Mouse (Mus musculus): ENCODE results near the gene Dock4. TPM values are rescaled to one million over a fixed set of nuclear protein-coding genes. Genes with fewer than 3 reads are reported as not detected.

The Dock4 gene
- total RNA-seq, 2 experiments from 2014 or later, result 86.1 to 86.3 TPM

DNA sequence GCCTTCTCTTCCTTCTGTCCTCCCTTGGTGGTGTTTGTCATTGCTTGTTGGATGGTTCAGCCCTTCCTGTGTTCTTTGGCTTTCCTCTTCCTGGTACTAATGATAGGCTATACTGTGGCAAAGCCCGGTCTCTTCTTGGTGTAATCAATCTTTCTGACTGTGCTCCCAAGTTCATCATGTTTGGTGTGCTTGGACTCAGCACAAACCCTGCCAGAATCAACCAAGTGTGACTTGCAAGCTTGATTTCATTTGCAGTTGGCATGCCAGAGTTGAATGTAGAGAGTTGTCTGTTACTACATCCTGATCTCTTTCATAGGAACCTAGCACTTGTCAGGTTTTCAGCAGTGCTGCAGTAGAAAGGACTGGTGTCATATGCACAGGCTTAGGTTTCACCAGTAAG is 106.4 kb downstream of the Dock4 start:
- DNase-seq (ENCODE audit: low spot score in 2 of 2), result no peak
- intact Hi-C loops (cut with DNase I), result no loop called here

DNA sequence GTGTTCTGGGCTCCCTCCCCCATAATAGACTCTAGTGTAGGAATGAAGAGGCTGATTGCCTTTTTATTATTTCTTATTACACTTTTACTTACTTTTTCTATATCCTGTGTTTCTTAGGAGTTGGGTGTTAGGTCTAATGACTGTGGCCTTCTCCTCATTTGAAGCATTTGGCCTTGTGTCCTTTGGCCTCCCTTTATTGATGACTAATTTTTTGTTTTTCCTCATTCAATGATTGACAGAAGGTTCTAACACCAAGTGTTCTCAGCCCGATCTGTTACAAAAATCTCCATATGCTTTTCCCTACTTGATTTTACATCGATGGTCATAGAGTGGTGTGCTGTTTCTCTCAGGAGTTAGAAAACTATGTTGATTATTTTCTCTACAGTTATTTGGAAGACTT is 108.2 kb downstream of the Dock4 start:
- intact Hi-C loops (cut with DNase I), result no loop called here
- no peak for DNase-seq (ENCODE audit: low spot score in 2 of 2)

DNA sequence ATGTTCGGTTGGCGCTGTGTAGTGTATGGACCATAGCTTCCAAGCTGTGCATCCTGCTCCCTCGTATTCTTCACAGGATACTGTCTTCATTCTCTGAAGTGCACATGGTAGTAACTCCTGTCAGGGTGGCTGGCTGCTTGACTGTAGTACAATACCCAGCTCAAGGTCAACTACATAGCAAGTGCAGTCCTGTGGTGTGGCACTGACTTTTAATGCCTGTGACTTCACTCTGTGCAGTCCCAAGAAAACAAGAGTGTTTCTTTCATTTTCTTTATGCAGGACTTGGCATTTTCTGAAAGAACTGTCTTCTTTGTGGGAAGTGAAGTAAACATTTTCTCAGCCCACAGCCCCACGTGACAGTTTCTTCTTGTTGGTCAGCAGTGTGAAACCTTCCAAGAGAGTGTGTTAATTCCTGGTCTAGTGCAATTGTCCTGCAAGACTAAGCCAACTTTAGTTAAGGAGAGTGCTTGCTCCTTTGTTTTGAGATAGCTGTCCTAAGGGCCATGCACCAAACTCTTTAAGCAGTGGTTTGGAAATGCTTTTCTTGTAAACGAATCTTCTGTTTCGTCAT is 109.3 kb downstream of the Dock4 start:
- intact Hi-C loops (cut with DNase I), result no loop called here

DNA sequence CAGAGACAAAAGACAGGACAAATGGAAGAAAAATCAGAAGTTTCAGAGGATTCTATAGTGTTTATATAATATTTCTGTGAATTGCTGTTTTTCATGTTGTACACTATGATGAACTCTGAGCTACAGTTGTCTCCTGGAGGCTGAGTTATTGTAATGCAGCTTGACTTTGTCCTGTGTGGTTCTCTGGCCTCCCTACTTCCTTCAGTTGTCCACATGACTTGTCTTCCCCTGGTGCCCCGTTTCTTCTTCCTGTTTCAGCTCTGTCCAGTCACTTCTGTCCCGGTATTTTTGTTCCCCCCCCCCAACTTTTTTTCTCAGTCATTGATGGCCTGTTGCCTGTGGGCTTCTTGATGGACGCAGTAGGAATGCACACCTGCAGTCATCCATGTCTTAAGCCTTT is 112.8 kb downstream of the Dock4 start:
- no peak for DNase-seq (ENCODE audit: low spot score in 2 of 2)
- intact Hi-C loops (cut with DNase I), result no loop called here

More for the DNA sequence above, 109.3 kb downstream of the Dock4 start:
- DNase-seq (ENCODE audit: low spot score in 2 of 2), result no peak

DNA sequence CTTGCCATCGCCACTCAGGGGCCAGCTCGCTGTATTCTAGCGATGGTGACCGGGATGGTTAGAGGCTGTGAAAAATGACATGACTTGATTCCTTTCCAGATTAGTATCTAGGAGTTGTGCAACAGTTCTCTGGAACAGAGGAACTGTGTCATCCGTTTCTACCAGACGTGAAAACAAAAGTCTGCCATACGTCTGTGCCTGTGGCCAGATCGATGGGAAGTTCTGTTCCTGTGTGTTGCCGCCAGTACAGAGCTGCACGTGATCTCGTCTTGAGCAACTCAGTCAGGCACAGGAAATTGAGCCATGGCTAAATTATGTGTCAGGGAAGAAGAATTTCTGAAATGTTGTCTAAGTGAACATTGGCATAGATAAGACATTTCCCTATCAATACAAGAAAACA is 113.4 kb downstream of the Dock4 start:
- peak; percentile 8 to 22 for DNase-seq (ENCODE audit: low spot score in 2 of 2)
- intact Hi-C loops (cut with DNase I), result no loop called here

DNA sequence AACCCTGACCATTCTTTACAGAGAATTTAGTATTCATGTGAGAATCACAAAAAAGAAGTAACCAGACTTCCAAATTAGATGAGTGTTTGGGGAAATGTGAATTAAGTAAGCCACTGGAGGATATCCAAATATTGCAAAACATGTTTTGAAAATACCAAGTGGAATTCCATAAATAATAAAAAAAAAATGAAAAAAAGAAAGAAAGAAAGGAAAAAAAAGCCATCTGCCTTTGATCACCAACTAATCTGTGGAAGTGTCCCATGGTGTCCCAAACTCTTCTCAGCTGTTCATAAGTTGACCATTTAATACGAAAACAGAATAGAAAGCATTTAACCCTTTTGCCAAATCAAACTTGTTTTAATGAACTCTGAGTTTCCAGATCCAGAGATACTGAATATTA is 118.0 kb downstream of the Dock4 start:
- intact Hi-C loops (cut with DNase I), result no loop called here
- DNase-seq (ENCODE audit: low spot score in 2 of 2), result no peak

DNA sequence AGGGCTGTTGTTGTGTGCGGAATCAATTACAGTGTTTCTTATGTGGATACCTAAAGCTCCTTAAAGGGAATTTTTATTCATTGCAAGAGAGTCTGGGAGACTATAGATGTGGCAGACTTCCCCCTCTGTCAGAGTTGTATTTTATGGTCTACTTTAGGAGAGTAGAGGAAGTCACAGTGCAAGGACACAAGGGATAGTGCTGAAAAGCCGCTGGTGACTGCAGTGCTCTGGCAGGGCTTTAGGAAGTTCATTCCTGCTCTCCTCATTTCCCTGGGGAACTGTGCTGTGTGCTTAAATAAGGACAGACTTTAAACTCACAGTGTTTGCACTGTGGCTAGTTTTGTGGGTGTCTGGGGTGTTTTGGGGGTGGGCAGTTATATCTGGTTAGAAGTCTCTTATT is 118.5 kb downstream of the Dock4 start:
- no peak for DNase-seq (ENCODE audit: low spot score in 2 of 2)
- intact Hi-C loops (cut with DNase I), result no loop called here

DNA sequence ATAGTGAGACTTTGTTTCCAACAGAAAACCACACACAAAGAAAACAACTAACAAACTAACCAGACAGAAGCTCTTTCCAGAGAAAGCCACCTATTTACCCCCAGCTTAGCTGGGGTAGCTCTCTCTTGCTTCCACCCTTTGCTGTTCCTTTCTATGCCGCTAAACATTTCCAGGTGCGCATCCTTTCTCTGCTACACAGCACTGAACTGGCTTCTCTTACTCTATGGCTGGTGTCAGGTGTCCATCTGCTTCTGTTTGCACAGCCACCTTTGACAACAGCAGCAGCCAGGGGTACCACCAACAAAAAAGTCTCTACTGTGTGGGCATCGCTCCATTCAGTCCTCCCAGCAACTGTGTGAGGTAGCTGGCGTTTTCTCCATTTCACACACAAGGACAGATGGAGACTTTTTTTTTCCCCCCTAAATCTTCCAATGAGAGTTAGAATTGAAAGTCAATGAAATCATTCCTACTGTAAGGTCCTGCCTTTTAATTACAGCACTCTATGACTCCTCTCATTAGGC is 122.7 kb downstream of the Dock4 start:
- intact Hi-C loops (cut with DNase I), result no loop called here
- no peak for DNase-seq (ENCODE audit: low spot score in 2 of 2)

DNA sequence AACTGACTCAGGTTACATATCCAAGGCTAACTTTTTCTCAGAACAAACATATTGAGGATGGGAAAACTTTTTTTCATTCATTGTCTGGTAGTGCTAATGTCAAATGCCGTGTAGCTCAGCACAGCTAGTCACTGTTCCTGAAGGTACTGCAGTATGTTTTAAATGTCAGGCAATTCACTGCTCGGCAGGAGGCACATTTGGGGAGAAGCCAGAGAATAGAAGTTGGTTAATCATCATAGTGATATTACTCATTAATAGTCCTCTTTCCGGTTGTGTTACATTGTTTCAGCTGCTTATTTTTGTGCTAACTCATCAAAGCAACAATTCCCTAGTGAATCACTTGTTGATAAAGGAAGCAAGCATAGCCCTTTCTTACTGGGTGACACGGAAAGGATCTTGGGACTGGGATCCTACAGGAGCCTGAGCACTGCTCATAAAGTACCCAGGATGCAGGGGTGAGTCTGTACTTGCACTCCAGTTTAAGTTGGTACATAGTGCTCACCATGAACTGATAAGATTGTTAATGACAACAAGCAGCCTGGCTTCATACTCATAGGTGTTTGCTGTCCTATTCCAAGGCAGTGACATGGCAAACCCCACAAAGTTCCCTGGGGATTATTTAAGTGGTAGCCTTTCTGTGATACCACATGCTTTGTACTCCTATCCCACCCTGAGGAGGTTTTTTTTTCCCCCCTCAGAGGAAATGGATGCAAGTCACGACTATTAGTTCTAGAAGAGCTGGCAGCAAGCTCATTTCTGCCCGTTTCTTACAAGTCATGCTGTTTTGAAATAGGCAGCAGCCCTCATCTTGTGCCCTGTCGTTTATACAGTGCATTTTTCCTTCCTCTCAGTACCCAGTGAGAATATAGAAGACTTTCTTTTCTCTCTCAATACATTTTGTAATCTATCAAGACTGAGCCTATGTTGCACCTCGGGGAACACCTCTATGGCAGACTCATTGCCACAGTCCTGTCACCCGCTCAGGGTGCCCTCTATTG is 123.5 kb downstream of the Dock4 start:
- DNase-seq (ENCODE audit: low spot score in 2 of 2), result no peak
- intact Hi-C loops (cut with DNase I), result no loop called here

DNA sequence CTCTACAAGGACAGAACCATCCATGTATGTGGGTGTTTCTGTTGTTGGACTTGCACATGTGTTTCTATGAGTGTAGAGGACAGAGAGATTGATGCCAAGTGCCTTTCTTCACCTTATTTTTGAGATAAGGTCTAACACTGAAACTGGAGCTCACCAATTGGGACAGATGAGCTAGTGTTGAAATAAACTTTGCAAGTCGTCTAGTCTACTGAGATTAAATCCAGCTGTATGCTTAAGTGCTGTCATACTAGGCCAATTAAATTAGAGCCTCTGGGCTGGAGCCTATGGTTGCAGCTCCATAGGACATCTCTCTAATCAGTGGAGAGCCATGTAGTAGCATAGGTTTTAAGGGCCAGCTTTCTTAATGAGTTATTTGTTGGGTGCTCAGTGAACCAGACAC is 124.5 kb downstream of the Dock4 start:
- intact Hi-C loops (cut with DNase I), result no loop called here
- no peak for DNase-seq (ENCODE audit: low spot score in 2 of 2)

DNA sequence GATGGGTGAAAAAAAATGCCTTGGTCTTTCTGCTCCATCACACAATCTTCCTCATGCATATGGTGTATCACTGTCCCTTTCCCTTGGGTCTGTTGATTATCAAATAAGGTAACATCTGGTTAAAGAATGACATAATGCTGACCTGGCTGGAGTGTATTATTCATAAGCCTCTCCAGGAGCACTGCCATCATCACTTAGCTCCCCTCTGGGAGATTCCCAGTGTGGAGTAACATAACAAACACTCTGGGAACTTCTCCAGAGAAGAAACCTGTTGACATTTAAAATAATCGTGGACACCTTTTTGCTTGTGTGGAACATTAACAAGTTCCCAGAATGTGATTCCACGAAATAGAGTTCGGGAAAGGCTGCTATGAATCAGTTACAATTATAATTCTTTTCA is 128.3 kb downstream of the Dock4 start:
- no peak for DNase-seq (ENCODE audit: low spot score in 2 of 2)
- intact Hi-C loops (cut with DNase I), result no loop called here

DNA sequence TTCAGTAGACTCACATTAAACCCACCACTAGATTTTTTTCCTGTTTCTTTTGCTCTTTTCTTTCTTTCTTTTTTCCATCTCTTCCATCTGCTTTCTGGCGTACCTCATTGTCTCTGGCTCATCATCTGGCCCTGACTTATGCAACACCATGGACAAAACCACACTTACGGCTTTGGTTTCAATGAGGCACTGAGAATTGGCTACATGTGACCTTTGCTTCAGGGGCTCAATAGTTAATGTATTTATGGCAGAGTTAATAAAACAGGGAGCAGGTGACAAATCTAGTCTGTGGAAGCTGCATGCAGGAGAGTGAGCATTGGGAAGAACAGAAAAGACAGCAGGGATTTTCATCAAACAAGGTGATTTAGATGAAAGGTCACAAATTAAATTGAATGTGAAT is 131.0 kb downstream of the Dock4 start:
- no peak for DNase-seq (ENCODE audit: low spot score in 2 of 2)
- intact Hi-C loops (cut with DNase I), result no loop called here

DNA sequence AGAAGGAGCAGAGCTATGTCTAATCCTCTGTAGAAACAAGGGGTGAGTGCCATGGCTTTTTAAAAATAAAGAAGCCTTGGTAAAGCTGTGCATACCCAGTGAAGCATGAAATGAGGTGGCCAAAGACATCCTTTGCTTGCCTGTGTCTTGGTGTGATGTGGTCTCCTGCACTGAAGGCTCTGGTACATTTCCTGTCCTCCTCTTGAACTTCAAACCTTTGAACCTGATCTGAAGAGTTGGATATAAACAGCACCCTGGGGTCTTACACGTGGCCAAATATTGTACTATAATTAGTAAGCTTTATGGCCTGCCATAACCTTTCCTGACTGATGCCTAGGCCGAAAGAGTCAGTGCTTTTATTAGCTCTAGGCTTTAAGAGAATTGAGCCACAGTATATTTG is 134.6 kb downstream of the Dock4 start:
- intact Hi-C loops (cut with DNase I), result no loop called here
- no peak for DNase-seq (ENCODE audit: low spot score in 2 of 2)

DNA sequence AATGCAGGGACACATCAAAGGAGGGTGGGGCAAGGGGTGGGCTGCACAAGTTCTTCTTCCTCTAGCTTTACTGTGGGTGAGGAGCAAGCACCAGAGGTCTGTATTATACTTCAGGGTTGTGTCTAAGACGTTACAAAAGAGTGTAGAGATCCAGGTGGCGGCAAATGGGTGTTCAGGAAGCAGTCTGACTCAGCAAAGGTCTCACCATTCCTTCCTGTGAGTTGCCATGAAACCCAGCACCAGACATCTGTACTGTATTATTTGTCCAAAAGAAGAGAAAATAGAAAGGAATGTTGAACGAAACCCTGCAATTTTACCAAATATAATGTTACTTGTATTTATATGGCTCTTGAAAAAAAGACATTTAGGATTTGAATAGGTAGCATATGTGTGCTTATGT is 135.3 kb downstream of the Dock4 start:
- intact Hi-C loops (cut with DNase I), result no loop called here
- DNase-seq (ENCODE audit: low spot score in 2 of 2), result no peak

DNA sequence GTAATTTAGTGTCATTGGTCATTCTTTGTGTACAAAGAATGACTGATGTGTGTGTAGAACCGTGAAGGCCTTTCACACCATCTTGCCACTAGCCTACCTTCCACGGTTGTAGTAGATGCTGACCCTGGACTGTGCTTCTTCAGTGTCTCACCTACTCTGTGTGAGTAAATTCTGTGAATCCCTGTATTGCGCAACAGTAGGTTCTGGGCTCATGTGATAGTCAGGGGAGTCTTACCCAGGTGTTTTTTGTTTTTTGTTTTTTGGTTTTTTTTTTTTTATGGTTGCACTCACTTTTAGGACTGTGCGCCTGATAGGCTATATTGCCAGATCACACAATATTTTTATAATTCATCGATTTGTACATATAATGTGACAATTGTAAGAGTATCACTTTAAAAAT is 136.3 kb downstream of the Dock4 start:
- intact Hi-C loops (cut with DNase I), result no loop called here
- no peak for DNase-seq (ENCODE audit: low spot score in 2 of 2)

DNA sequence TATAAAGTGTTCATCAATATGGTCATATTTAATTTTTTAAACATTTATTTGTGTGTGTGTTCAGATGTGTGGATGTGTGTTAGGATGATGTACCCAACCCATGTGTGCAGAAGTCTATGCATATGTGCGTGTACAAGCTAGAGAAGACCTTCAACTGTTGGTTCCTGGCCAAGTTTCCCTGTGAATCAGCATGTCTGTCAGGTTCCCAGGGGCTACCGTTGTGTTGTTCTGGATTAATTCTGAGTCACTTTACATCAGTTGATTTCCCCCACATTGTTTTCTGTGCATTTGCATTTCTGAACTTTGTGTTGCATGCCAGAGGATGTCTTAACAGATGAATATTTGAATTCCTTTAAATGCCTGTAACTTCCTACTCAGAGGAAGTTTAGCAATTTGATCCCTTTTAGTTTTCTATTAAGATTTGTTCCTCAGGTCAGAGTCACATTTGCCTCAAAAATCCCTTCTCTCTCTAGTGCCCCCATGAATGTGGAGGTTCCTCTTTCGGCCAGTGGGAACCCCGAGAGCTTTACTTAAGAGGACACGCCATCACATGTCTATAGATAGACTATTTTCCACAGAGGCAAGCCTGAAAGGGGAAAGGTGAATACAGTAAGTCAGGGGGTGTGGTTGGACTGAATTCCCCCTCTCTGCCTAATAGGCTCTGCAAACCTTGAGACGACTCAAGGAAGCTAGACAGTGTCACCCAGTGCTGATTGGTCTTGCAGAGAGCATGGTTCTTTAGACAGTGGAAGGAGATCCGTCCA is 139.0 kb downstream of the Dock4 start:
- intact Hi-C loops (cut with DNase I), result no loop called here
- DNase-seq (ENCODE audit: low spot score in 2 of 2), result no peak

DNA sequence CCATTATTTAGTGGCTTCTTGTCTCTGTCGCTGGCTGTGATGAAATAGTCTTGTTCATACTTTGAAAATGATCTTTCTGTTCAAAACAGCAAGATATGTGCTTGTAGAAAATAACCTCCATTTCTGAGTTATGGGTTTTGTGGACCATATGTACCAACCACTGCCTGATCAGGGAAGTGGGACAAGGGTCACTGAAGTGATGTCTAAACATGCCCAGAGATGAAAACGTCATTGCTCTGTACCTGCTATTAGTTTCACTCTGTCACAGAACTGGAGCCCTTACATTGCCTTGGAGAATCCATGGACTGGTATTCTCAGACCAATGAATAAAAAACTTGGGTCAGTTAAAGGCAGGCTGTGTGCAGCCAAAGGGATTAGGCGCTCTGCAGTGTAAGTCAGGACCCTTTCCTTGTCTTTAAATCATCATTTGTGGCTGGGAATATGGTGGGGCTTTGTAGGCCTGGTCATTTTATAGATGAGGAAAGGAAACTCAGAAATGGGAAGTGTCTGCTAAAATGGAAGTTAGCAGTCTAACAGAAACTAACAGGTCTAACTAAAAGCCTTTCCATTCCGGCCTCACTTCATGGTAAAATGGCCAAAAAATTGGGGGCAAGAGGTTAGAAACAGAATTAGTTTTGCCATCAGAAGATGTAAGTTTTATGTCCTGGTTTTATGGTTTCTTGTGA is 139.8 kb downstream of the Dock4 start:
- DNase-seq (ENCODE audit: low spot score in 2 of 2), result no peak
- intact Hi-C loops (cut with DNase I), result no loop called here

DNA sequence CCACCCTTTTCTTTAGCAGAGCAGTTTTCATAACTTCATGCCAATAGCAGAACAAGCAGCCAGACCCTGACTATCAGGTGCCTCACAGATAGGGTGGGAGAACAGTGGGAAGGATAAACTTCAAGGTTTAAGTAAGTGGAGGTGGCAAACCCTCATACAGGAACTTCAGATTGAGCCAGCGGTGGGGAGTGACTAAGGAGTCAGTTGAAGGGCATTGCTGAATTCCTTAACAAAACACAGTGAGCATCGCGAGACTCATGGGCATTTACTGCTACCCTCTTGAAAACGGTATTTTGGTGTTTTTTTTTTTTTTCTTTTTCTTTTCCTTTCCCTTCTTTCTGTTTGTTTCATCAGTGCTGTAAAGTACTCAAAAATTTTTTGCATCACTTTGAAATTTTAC is 148.4 kb downstream of the Dock4 start:
- intact Hi-C loops (cut with DNase I), result no loop called here
- DNase-seq (ENCODE audit: low spot score in 2 of 2), result no peak

DNA sequence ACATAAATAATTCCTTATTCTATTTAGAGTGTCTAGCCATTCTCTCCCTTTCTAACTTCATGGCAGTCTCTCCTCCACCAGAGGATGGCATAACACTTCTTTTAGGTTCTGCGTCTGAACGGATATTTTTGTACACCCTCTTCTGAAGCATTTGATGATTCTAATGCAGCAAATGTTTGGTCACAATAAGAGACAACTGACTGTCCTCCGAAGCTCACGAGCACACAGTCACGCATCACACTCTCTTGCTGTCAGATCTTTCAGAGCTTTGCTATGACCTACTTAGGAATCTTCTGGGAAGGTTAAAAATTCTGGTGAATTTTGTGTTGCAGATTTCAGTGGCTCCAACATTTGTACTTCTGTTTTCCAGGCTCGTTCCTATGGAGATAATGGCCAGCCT is 149.7 kb downstream of the Dock4 start:
- DNase-seq (ENCODE audit: low spot score in 2 of 2), result peak in 1 of 2 experiments; percentile 59
- intact Hi-C loops (cut with DNase I), result no loop called here

DNA sequence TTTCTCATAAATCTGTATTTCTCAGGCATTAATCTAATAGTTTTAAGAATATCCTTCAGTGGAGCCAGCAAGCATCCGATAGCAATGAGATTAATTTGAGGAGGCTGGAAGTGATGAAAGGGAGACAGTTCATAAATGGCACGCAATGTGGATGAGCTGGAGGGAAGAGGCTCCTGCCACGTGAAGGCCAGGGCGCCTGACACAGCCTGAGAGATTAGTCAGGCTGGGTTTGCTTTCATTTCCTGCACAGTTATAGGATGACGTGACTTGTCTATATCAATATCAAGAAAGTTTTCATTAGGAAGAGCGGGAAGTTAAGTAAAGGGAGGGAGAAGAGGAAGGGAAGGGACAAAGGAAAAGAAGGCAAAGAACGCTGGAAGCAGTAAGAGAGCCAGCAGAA is 150.3 kb downstream of the Dock4 start:
- intact Hi-C loops (cut with DNase I), result no loop called here
- DNase-seq (ENCODE audit: low spot score in 2 of 2), result no peak

All from left cerebral cortex, postnatal 14 days (tissue).